Mouse (Mus musculus) hindlimb bud, embryonic 11.5 days (tissue): ENCODE results near the gene Iqgap1.

Source experiments
- DNase-seq: peaks from one replicate; pipeline ENCODE4 v3.0.0-alpha.2; 2012; ENCODE audit warnings: low read depth, low spot score; ENCODE audit errors: extremely low spot score

Gene Iqgap1

DNA sequence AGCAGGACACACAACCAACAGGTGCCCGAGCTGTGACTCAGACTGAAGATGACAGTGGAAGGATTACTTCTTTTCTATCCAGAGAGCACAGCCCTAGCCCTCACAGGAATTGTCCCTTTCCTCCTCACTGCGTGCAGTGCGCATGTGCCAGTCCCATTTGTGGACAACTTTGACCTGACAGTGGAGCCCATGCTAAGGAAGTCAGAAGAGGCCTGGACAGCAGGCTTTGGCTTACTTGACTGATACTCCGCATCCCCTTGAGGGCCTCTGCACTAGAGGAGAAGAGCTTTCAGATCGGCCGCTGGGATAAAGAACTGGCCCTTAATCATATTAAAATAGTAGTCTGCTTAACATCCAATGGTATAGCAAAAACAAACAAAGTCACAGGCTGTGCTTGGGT, 154.9 kb downstream of the Iqgap1 start:
- no peak for DNase-seq

DNA sequence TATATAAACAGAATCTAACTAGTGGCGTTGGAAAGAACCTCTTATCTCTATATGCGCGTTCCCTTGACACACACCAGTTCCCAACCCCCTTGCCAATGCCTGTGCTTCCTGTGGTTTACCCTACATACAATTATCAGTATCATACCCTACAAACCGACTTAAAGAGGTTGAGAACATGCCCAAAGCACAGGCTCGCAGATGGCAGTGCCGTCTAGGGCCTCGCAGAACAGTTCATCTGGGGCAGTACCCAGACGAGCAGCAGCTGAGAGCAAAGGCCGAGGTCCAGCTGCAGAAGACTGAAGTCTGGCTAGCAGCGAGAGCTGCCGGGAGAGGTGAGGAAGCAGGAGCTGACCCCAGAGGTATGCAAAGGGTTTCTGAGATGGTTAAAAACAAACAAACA, 158.6 kb downstream of the Iqgap1 start:
- DNase-seq: no peak

DNA sequence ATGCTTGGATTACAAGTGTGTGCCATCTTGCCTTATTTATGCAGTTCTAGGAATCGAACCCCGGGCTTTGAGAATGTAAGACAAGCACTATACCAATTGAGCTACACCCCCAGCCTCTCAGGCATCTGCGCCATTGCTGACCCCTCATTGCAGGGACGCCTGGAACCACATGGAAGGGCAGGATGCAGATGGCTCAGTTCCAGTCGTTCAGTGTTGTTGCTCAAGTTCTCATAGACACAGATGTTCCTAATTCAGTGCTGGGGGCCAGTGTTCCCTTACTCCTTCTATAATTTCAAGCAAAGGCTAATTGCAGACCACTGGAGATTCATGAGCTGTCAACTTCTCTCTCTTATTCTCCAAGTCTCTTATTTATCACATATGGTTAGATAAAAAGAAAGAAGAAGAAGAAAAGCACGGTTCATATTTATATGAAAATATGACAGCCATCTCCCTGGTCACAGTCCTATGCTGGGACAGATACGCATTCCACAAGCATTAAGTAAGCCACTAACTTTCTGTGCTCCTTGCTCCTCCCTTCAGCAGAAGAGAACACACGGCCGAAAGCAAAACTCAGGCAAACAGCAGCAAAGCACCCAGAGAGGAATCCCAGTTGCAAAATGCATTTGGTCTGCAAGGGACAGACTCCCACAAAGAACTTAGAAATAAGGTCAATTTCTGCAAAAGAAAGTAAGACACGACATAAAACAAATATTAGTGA, 159.4 kb downstream of the Iqgap1 start:
- DNase-seq: no peak
